9 mouse cellular contexts compared by ENCODE assay signal in genomic region chr9:31129956-31130355, GRCm38 (mm10). TPM values are rescaled to one million over a fixed set of nuclear protein-coding genes. Genes with fewer than 3 reads are reported as not detected.
A peak's percentile ranks its signal among the peaks of the same experiment; 100 is the strongest.
DNase-seq lines count a peak whose midpoint lies in the region; ATAC-seq and TF ChIP-seq lines count a peak whose summit lies in the region.
"Had no signal": no experiment of that assay in that cellular context is flagged by ENCODE, and none has a peak within 500 bp of the region (broad histone marks: within the 10 kb centered on the region; RNA-seq: fewer than 3 reads in every experiment).

No protein-coding gene starts in this region.

- H3K27ac ChIP-seq in heart, embryonic 12.5 days (ENCODE audit: poor library complexity, severe bottlenecking) = no peak overlapping the region
- no peak overlapping the region for H3K27ac ChIP-seq in heart, adult 2 months
- H3K27ac ChIP-seq in liver, embryonic 13.5 days = no peak overlapping the region

- intact Hi-C loops in heart, adult 2 months (cut with DNase I) = no loop called here

- WGBS in heart, embryonic 12.5 days = 60% methylated on average over 8 of the region's 8 CpGs
- WGBS in heart, adult 2 months = 50% methylated on average over 8 of the region's 8 CpGs
- WGBS in liver, embryonic 13.5 days (ENCODE audit: insufficient replicate concordance) = 10% methylated on average over 8 of the region's 8 CpGs

- TF ChIP-seq CTCF in heart, adult 2 months (IDR thresholded peaks at IDR 0.05) = no peak

- no peak for TF ChIP-seq POLR2A in heart, adult 2 months (IDR thresholded peaks at IDR 0.05; ENCODE audit: insufficient read depth, low read depth, low read length)

- no peaks in the 10 kb centered on the region for H3K79me2 ChIP-seq in heart, adult 2 months (replicated peaks; ENCODE audit: control insufficient read depth, insufficient read depth, low read length)

- no peak for DNase-seq in heart, adult 2 months
- peak; percentile 47 for DNase-seq in thymus, postnatal 0 days (ENCODE audit: low spot score)
- no peak for DNase-seq in thymus, postnatal 10 days (ENCODE audit: low spot score in 2 of 2)
- DNase-seq in liver, embryonic 13.5 days = no peak
- DNase-seq in adrenal gland, postnatal 4 days (ENCODE audit: low spot score in 2 of 2) = no peak
- DNase-seq in yolk sac, embryonic 10.5 days (ENCODE audit: low spot score) = no peak
- DNase-seq in frontal cortex, postnatal 10 days (ENCODE audit: low spot score in 2 of 2) = no peak

- H3K27me3 ChIP-seq in heart, embryonic 12.5 days (replicated peaks) = peaks cover 73% of the 10 kb centered on the region
- H3K27me3 ChIP-seq in heart, adult 2 months (ENCODE audit: control insufficient read depth, insufficient read depth, low read length) = peaks cover 8% of the 10 kb centered on the region
- H3K27me3 ChIP-seq in liver, embryonic 13.5 days = peaks cover 74% of the 10 kb centered on the region

- no peak for TF ChIP-seq EP300 in heart, adult 2 months (IDR thresholded peaks at IDR 0.05; ENCODE audit: insufficient read depth, low read depth, low read length)

- H3K4me1 ChIP-seq in heart, embryonic 12.5 days (replicated peaks) = peaks cover 16% of the 10 kb centered on the region
- peaks cover 2% of the 10 kb centered on the region for H3K4me1 ChIP-seq in heart, adult 2 months (ENCODE audit: control insufficient read depth, insufficient read depth, low read length)
- peaks cover 22% of the 10 kb centered on the region for H3K4me1 ChIP-seq in liver, embryonic 13.5 days (replicated peaks)

- H3K36me3 ChIP-seq in heart, embryonic 12.5 days = no peaks in the 10 kb centered on the region
- no peaks in the 10 kb centered on the region for H3K36me3 ChIP-seq in heart, adult 2 months (ENCODE audit: control insufficient read depth, insufficient read depth, low read length)
- H3K36me3 ChIP-seq in liver, embryonic 13.5 days = no peaks in the 10 kb centered on the region
- H3K36me3 ChIP-seq: G1E had no signal

- peak overlapping the region; percentile 96 for H3K4me2 ChIP-seq in heart, embryonic 12.5 days
- peak overlapping the region; percentile 69 for H3K4me2 ChIP-seq in liver, embryonic 13.5 days

- H3K4me3 ChIP-seq in heart, embryonic 12.5 days = 0 out of 2 replicates have a peak overlapping the region, but pooled peaks have one; percentile 53
- H3K4me3 ChIP-seq in heart, adult 2 months = no peak overlapping the region
- peak overlapping the region; percentile 51 for H3K4me3 ChIP-seq in liver, embryonic 13.5 days (replicated peaks)

- no peak for ATAC-seq in heart, embryonic 12.5 days (ENCODE audit: insufficient number of reproducible peaks, low FRiP score)
- ATAC-seq in liver, embryonic 13.5 days (ENCODE audit: low read depth) = no peak

- no peaks in the 10 kb centered on the region for H3K9me3 ChIP-seq in heart, embryonic 12.5 days (replicated peaks)
- H3K9me3 ChIP-seq in liver, embryonic 13.5 days (replicated peaks) = no peaks in the 10 kb centered on the region
- H3K9me3 ChIP-seq: G1E had no signal

- no peak overlapping the region for H3K9ac ChIP-seq in heart, embryonic 12.5 days
- no peak overlapping the region for H3K9ac ChIP-seq in heart, adult 2 months (ENCODE audit: low read depth, low read length)
- H3K9ac ChIP-seq in liver, embryonic 13.5 days = no peak overlapping the region

RNA-seq across cellular contexts. Expression of gene St14, which starts 1.7 kb away (rescaled TPM):
- 1.3 and 1.5 TPM in 2 replicates for polyA plus RNA-seq in heart, embryonic 12.5 days (2016; fragmentation: Nextera tagmentation; extraction: Ambion mirVana)
- under 1 TPM; 0.25 to 0.55 TPM for total RNA-seq in heart, adult 2 months (2021)
- 0.18 and 1.2 TPM in 2 replicates for polyA plus RNA-seq in heart, adult 2 months (2012; rRNA removed)
- polyA plus RNA-seq in thymus, postnatal 0 days (2015; fragmentation: Nextera tagmentation; extraction: Ambion mirVana) = 11.0 and 11.6 TPM in 2 replicates
- polyA plus RNA-seq in liver, embryonic 13.5 days (2015; fragmentation: Nextera tagmentation; extraction: Ambion mirVana) = 0.41 and 0.45 TPM in 2 replicates
- total RNA-seq in adrenal gland, postnatal 4 days (2021) = 1 to 10 TPM in 1 of 2 experiments, under 1 TPM in 1; 0.62 to 6.8 TPM
- polyA plus RNA-seq: G1E had no signal
